Mouse (Mus musculus) CH12.LX (cell line): ENCODE results near the gene Arid4a. TPM values are rescaled to one million over a fixed set of nuclear protein-coding genes. Genes with fewer than 3 reads are reported as not detected.

Source experiments
- DNase-seq: peaks from one replicate; pipeline ENCODE4 v3.0.0-alpha.2; 2013; ENCODE audit errors: extremely low read depth
- H3K27ac ChIP-seq: 2 replicates; pipeline ENCODE4 v1.5.1; 2012; ENCODE audit warnings: low read depth, mild to moderate bottlenecking, control low read depth, moderate library complexity; ENCODE audit not compliant: insufficient read depth
- H3K27me3 ChIP-seq: replicated peaks from 2 replicates; pipeline ENCODE3; 2012; ENCODE audit warnings: inconsistent platforms
- H3K36me3 ChIP-seq, 2 experiments: replicated peaks in 1 of 2; 2 replicates each; pipeline versions ENCODE3 to v1.6.1; 2012; ENCODE audit warnings: inconsistent platforms in 1 of 2, low read length in 1 of 2, mild to moderate bottlenecking in 1 of 2, mixed read lengths in 1 of 2, moderate library complexity in 1 of 2; ENCODE audit not compliant: control insufficient read depth in 1 of 2, insufficient read depth in 1 of 2
- H3K4me1 ChIP-seq, 2 experiments: 2 replicates each; pipeline ENCODE4 v1.6.1; 2012; ENCODE audit warnings: inconsistent platforms in 1 of 2, moderate library complexity in 1 of 2; ENCODE audit not compliant: insufficient read depth in 2 of 2, control insufficient read depth in 1 of 2
- H3K4me2 ChIP-seq: 2 replicates; pipeline ENCODE4 v1.6.1; 2012; ENCODE audit warnings: low read depth, mild to moderate bottlenecking, control low read depth; ENCODE audit not compliant: poor library complexity, insufficient read depth, severe bottlenecking
- H3K4me3 ChIP-seq, 3 experiments: fragments of 150-350 bp in 1 of 3; sonication (generic) in 1 of 3; replicated peaks in 1 of 3; 2 replicates each; pipeline versions ENCODE3 to v1.5.1; 2011 to 2012; ENCODE audit warnings: low read depth in 2 of 3, low read length in 2 of 3, mild to moderate bottlenecking in 2 of 3, moderate library complexity in 2 of 3, control low read depth in 1 of 3, improper control_type of control experiment in 1 of 3, inconsistent platforms in 1 of 3, mixed read lengths in 1 of 3; ENCODE audit not compliant: poor library complexity in 1 of 3
- H3K79me2 ChIP-seq: replicated peaks from 2 replicates; pipeline ENCODE4 v1.6.1; 2012; ENCODE audit warnings: mild to moderate bottlenecking, moderate library complexity; ENCODE audit not compliant: control insufficient read depth, poor library complexity, insufficient read depth, severe bottlenecking; ENCODE audit errors: extremely low read depth
- H3K9ac ChIP-seq: 2 replicates; pipeline ENCODE4 v1.6.1; 2012; ENCODE audit warnings: low read depth, mild to moderate bottlenecking, control low read depth, moderate library complexity; ENCODE audit not compliant: insufficient read depth
- H3K9me3 ChIP-seq: replicated peaks from 2 replicates; pipeline ENCODE3; 2012; ENCODE audit warnings: low read length, inconsistent platforms, mixed read lengths
- BHLHE40 ChIP-seq: IDR thresholded peaks from 2 replicates; pipeline ENCODE4 v1.6.1; 2011; ENCODE audit warnings: mild to moderate bottlenecking, low read depth, low read length, improper control_type of control experiment
- CHD1 ChIP-seq: IDR thresholded peaks from 2 replicates; pipeline ENCODE4 v1.6.1; 2012; ENCODE audit warnings: low read depth, low read length, improper control_type of control experiment, inconsistent platforms
- CHD2 ChIP-seq: IDR thresholded peaks from 2 replicates; pipeline ENCODE4 v1.6.1; 2011; ENCODE audit warnings: low read length, improper control_type of control experiment
- CTCF ChIP-seq, 2 experiments: IDR thresholded peaks in 1 of 2; conservative IDR thresholded peaks in 1 of 2; 2 replicates each; pipeline ENCODE4 v1.5.1; 2011 to 2012; ENCODE audit warnings: low read depth in 2 of 2, low read length in 2 of 2, improper control_type of control experiment in 1 of 2, inconsistent platforms in 1 of 2, mild to moderate bottlenecking in 1 of 2, moderate library complexity in 1 of 2
- E2F4 ChIP-seq: IDR thresholded peaks from 2 replicates; pipeline ENCODE4 v1.6.1; 2011; ENCODE audit warnings: low read depth, low read length, improper control_type of control experiment; ENCODE audit not compliant: insufficient replicate concordance
- ELF1 ChIP-seq: IDR thresholded peaks from 2 replicates; pipeline ENCODE4 v1.6.1; 2014; ENCODE audit warnings: low read depth, mild to moderate bottlenecking, inconsistent platforms, low read length, improper control_type of control experiment
- EP300 ChIP-seq: IDR thresholded peaks from 2 replicates; pipeline ENCODE4 v1.6.1; 2011; ENCODE audit warnings: low read length, improper control_type of control experiment
- ETS1 ChIP-seq: conservative IDR thresholded peaks from 2 replicates; pipeline ENCODE4 v1.6.1; 2012; ENCODE audit warnings: low read depth, mild to moderate bottlenecking, inconsistent platforms, low read length, improper control_type of control experiment, moderate library complexity
- GABPA ChIP-seq: IDR thresholded peaks from 2 replicates; pipeline ENCODE4 v1.6.1; 2012; ENCODE audit warnings: low read depth, low read length, improper control_type of control experiment, inconsistent platforms; ENCODE audit not compliant: insufficient replicate concordance
- HCFC1 ChIP-seq: IDR thresholded peaks from 2 replicates; pipeline ENCODE4 v1.6.1; 2012; ENCODE audit warnings: low read depth, mild to moderate bottlenecking, inconsistent platforms, low read length, improper control_type of control experiment
- IRF4 ChIP-seq: IDR thresholded peaks from 2 replicates; pipeline ENCODE4 v1.6.1; 2014; ENCODE audit warnings: low read depth, mild to moderate bottlenecking, inconsistent platforms, low read length, improper control_type of control experiment
- JUN ChIP-seq: IDR thresholded peaks from 2 replicates; pipeline ENCODE4 v1.6.1; 2011; ENCODE audit warnings: low read depth, mild to moderate bottlenecking, low read length, improper control_type of control experiment, moderate library complexity; ENCODE audit not compliant: insufficient read depth
- JUND ChIP-seq: conservative IDR thresholded peaks from 2 replicates; pipeline ENCODE4 v1.6.1; 2011; ENCODE audit warnings: low read depth, low read length, improper control_type of control experiment
- KAT2A ChIP-seq: IDR thresholded peaks from 2 replicates; pipeline ENCODE4 v1.6.1; 2012; ENCODE audit warnings: low read length, improper control_type of control experiment, inconsistent platforms; ENCODE audit not compliant: insufficient replicate concordance
- MAFK ChIP-seq: IDR thresholded peaks from 2 replicates; pipeline ENCODE4 v1.6.1; 2011; ENCODE audit warnings: low read length, improper control_type of control experiment; ENCODE audit not compliant: insufficient replicate concordance
- MAX ChIP-seq: IDR thresholded peaks from 2 replicates; pipeline ENCODE4 v1.6.1; 2011; ENCODE audit warnings: low read length, improper control_type of control experiment
- MAZ ChIP-seq: IDR thresholded peaks from 2 replicates; pipeline ENCODE4 v1.6.1; 2012; ENCODE audit warnings: low read depth, mild to moderate bottlenecking, inconsistent platforms, low read length, improper control_type of control experiment, moderate library complexity
- MEF2A ChIP-seq: IDR thresholded peaks from 2 replicates; pipeline ENCODE4 v1.6.1; 2014; ENCODE audit warnings: low read depth, mild to moderate bottlenecking, inconsistent platforms, low read length, improper control_type of control experiment, borderline replicate concordance
- MXI1 ChIP-seq: IDR thresholded peaks from 2 replicates; pipeline ENCODE4 v1.6.1; 2011; ENCODE audit warnings: mild to moderate bottlenecking, low read depth, low read length, improper control_type of control experiment
- MYC ChIP-seq: IDR thresholded peaks from 2 replicates; pipeline ENCODE4 v1.6.1; 2011; ENCODE audit warnings: low read depth, mild to moderate bottlenecking, improper control_type of control experiment, low read length
- NELFE ChIP-seq: IDR thresholded peaks from 2 replicates; pipeline ENCODE4 v1.6.1; 2011; ENCODE audit warnings: low read depth, low read length, improper control_type of control experiment
- NRF1 ChIP-seq: IDR thresholded peaks from 2 replicates; pipeline ENCODE4 v1.6.1; 2014; ENCODE audit warnings: low read depth, mild to moderate bottlenecking, inconsistent platforms, low read length, improper control_type of control experiment, moderate library complexity
- PAX5 ChIP-seq: IDR thresholded peaks from 2 replicates; pipeline ENCODE4 v1.6.1; 2012; ENCODE audit warnings: low read length, inconsistent platforms, mixed read lengths
- POLR2A ChIP-seq: IDR thresholded peaks from 2 replicates; pipeline ENCODE4 v1.6.1; 2011; ENCODE audit warnings: low read depth, mild to moderate bottlenecking, improper control_type of control experiment, low read length
- POLR2AphosphoS2 ChIP-seq: IDR thresholded peaks from 2 replicates; pipeline ENCODE4 v1.6.1; 2011; ENCODE audit warnings: low read depth, low read length, improper control_type of control experiment
- RCOR1 ChIP-seq: conservative IDR thresholded peaks from 2 replicates; pipeline ENCODE4 v1.6.1; 2012; ENCODE audit warnings: low read depth, mild to moderate bottlenecking, inconsistent platforms, low read length, improper control_type of control experiment
- SIN3A ChIP-seq: IDR thresholded peaks from 2 replicates; pipeline ENCODE4 v1.6.1; 2012; ENCODE audit warnings: low read length, improper control_type of control experiment, inconsistent platforms
- SMC3 ChIP-seq: IDR thresholded peaks from 2 replicates; pipeline ENCODE4 v1.6.1; 2011; ENCODE audit warnings: low read depth, low read length, improper control_type of control experiment
- TBP ChIP-seq: conservative IDR thresholded peaks from 2 replicates; pipeline ENCODE4 v1.6.1; 2011; ENCODE audit warnings: low read depth, low read length, improper control_type of control experiment
- TCF12 ChIP-seq: IDR thresholded peaks from 2 replicates; pipeline ENCODE4 v1.6.1; 2014; ENCODE audit warnings: low read depth, mild to moderate bottlenecking, inconsistent platforms, low read length, improper control_type of control experiment
- UBTF ChIP-seq: IDR thresholded peaks from 2 replicates; pipeline ENCODE4 v1.6.1; 2012; ENCODE audit warnings: low read depth, mild to moderate bottlenecking, inconsistent platforms, low read length, improper control_type of control experiment, moderate library complexity
- USF1 ChIP-seq: IDR thresholded peaks from 2 replicates; pipeline ENCODE4 v1.6.1; 2014; ENCODE audit warnings: low read depth, mild to moderate bottlenecking, inconsistent platforms, low read length, improper control_type of control experiment
- USF2 ChIP-seq: conservative IDR thresholded peaks from 2 replicates; pipeline ENCODE4 v1.6.1; 2011; ENCODE audit warnings: low read depth, low read length, improper control_type of control experiment
- ZC3H11A ChIP-seq: IDR thresholded peaks from 2 replicates; pipeline ENCODE4 v1.6.1; 2012; ENCODE audit warnings: low read depth, mild to moderate bottlenecking, inconsistent platforms, low read length, improper control_type of control experiment
- ZKSCAN1 ChIP-seq: IDR thresholded peaks from 2 replicates; pipeline ENCODE4 v1.6.1; 2012; ENCODE audit warnings: low read depth, inconsistent platforms, low read length, improper control_type of control experiment, borderline replicate concordance
- ZMIZ1 ChIP-seq: IDR thresholded peaks from 2 replicates; pipeline ENCODE4 v1.6.1; 2012; ENCODE audit warnings: low read depth, mild to moderate bottlenecking, inconsistent platforms, low read length, improper control_type of control experiment
- ZNF384 ChIP-seq: IDR thresholded peaks from 2 replicates; pipeline ENCODE4 v1.6.1; 2012; ENCODE audit warnings: low read depth, low read length, improper control_type of control experiment, inconsistent platforms
- dilution Hi-C: fragments of 300-500 bp; cut with MboI; formaldehyde crosslinking; loops from 2 replicates; pipeline ENCODE4 v1.14.3; 2020; ENCODE audit warnings: low sequenced_read_pairs; ENCODE audit not compliant: extremely low pct_unique_long_range_greater_than_20kb, extremely low pct_ligation_motif_present
- in situ Hi-C: fragments of 300-500 bp; cut with MboI; formaldehyde crosslinking; loops from 3 replicates; pipeline ENCODE4 v1.14.3; 2019; ENCODE audit warnings: low sequenced_read_pairs, low pct_ligation_motif_present, low pct_unique_long_range_greater_than_20kb, mixed read lengths
- polyA plus RNA-seq: library from polyadenylated mRNA; unstranded; fragments of >175 nt; gene quantifications from 2 replicates; pipeline ENCODE4 v1.2.1, GENCODE M21; 2012; ENCODE audit warnings: low read depth; ENCODE audit not compliant: insufficient read length
- total RNA-seq, 2 experiments: library from RNA; depleted of rRNA; stranded (reverse); fragments of 300-350 nt in 1 of 2; fragments of >200 nt in 1 of 2; gene quantifications; 2 replicates each; pipeline ENCODE4 v1.2.3; 2012 to 2014

Gene Arid4a
- total and polyA plus RNA-seq, 3 experiments: 8.0 to 20.8 (median 9.7) TPM

GRCm38 (mm10) chr12:70999423-70999903 is 16.3 kb upstream of the Arid4a start:
- no peaks in the 10 kb centered on the region for H3K27me3 ChIP-seq
- peak overlapping the region; percentile 83 for H3K27ac ChIP-seq
- in situ Hi-C loops (no loop called here), dilution Hi-C loops (no loop called here)
- peak overlapping the region; percentile 63 for H3K4me2 ChIP-seq
- no peaks in the 10 kb centered on the region for H3K9me3 ChIP-seq
- H3K36me3 ChIP-seq: peaks cover 26 to 63% of the 10 kb centered on the region in 2 experiments
- peaks cover 6 to 22% of the 10 kb centered on the region in 2 experiments for H3K4me1 ChIP-seq
- peak overlapping the region; percentile 35; the same call in 1 of the 2 replicates for H3K9ac ChIP-seq
- peak; percentile 68; the same call in 1 of the 2 replicates for TF ChIP-seq RCOR1
- no peak for TF ChIP-seq NRF1
- peak; percentile 58; the same call in 1 of the 2 replicates for TF ChIP-seq ETS1
- no peak for TF ChIP-seq JUN
- 0 out of 2 replicates have a peak, but pooled peaks have one; percentile 13 for TF ChIP-seq MAX
- no peak for TF ChIP-seq NELFE
- TF ChIP-seq MYC: peak; percentile 35; the same call in 1 of the 2 replicates
- peak; percentile 83 for TF ChIP-seq IRF4
- no peak for TF ChIP-seq ZMIZ1
- peak; percentile 35; the same call in 1 of the 2 replicates for TF ChIP-seq TCF12
- no peak for TF ChIP-seq USF2
- no peak for TF ChIP-seq MEF2A
- TF ChIP-seq ZNF384: no peak
- TF ChIP-seq MXI1: peak; percentile 54
- peak; percentile 75 for TF ChIP-seq EP300
- TF ChIP-seq POLR2A: peak; percentile 19; the same call in 1 of the 2 replicates
- 0 out of 2 replicates have a peak, but pooled peaks have one; percentile 17 for TF ChIP-seq MAFK
- TF ChIP-seq CTCF (conservative IDR thresholded peaks at IDR 0.05 in 1 of 2, IDR thresholded peaks at IDR 0.05 in 1 of 2; ENCODE audit: low read depth in 2 of 2, low read length in 2 of 2): no peak
- TF ChIP-seq CHD1: no peak
- no peak for TF ChIP-seq SMC3
- TF ChIP-seq TBP: 0 out of 2 replicates have a peak, but pooled peaks have one; percentile 59
- no peak for TF ChIP-seq POLR2AphosphoS2
- TF ChIP-seq UBTF: no peak
- no peak for TF ChIP-seq KAT2A
- TF ChIP-seq JUND: no peak
- no peak for TF ChIP-seq E2F4
- no peak for TF ChIP-seq MAZ
- no peak for TF ChIP-seq ZKSCAN1
- no peak for TF ChIP-seq PAX5
- TF ChIP-seq HCFC1: no peak
- no peak for TF ChIP-seq ZC3H11A
- no peak for TF ChIP-seq GABPA
- TF ChIP-seq ELF1: peak; percentile 70
- TF ChIP-seq SIN3A: peak; percentile 80
- TF ChIP-seq CHD2: peak; percentile 21; the same call in 1 of the 2 replicates
- no peak for TF ChIP-seq USF1
- peak; percentile 80 for TF ChIP-seq BHLHE40
- peak; percentile 70 for DNase-seq
- H3K4me3 ChIP-seq: no peak overlapping the region
- no peaks in the 10 kb centered on the region for H3K79me2 ChIP-seq
